Mouse (Mus musculus): Measurements from ENCODE around the gene Ccl20. TPM values are rescaled to one million over a fixed set of nuclear protein-coding genes. Genes with fewer than 3 reads are reported as not detected.

Gene Ccl20
- polyA plus RNA-seq, 1 experiment from 2014 or later = not detected

GRCm38 (mm10) chr1:83150227-83150626 lies 33.7 kb downstream of the Ccl20 start:
- ATAC-seq (replicated peaks; ENCODE audit: low FRiP score) = no peak
- no peak overlapping the region for H3K27ac ChIP-seq (ENCODE audit: low read depth, low read length)
- H3K27me3 ChIP-seq (ENCODE audit: control insufficient read depth, insufficient read depth, low read length) = no peaks in the 10 kb centered on the region
- H3K4me2 ChIP-seq (ENCODE audit: low read depth, low read length, severe bottlenecking) = no peak overlapping the region
- no peak overlapping the region for H3K4me3 ChIP-seq (ENCODE audit: low read depth, low read length)
- no peaks in the 10 kb centered on the region for H3K4me1 ChIP-seq (replicated peaks; ENCODE audit: control insufficient read depth, insufficient read depth, low read length)
- H3K36me3 ChIP-seq (ENCODE audit: control insufficient read depth, insufficient read depth, low read length) = no peaks in the 10 kb centered on the region
- H3K9ac ChIP-seq (ENCODE audit: low read length) = no peak overlapping the region
- 68% methylated on average over 3 of the region's 3 CpGs for WGBS
- DNase-seq (ENCODE audit: low spot score) = no peak
- no peaks in the 10 kb centered on the region for H3K9me3 ChIP-seq (ENCODE audit: control insufficient read depth, low read length)

GRCm38 (mm10) chr1:83152961-83153360 lies 36.4 kb downstream of the Ccl20 start:
- WGBS = 82% methylated on average over 3 of the region's 3 CpGs
- Histone ChIP-seq H3K9me3 (ENCODE audit: control insufficient read depth, low read length) (no peaks in the 10 kb centered on the region), H3K9ac (ENCODE audit: low read length) (no peak overlapping the region), H3K4me2 (ENCODE audit: low read depth, low read length, severe bottlenecking) (no peak overlapping the region), H3K4me1 (replicated peaks; ENCODE audit: control insufficient read depth, insufficient read depth, low read length) (no peaks in the 10 kb centered on the region), H3K27me3 (ENCODE audit: control insufficient read depth, insufficient read depth, low read length) (no peaks in the 10 kb centered on the region), H3K27ac (ENCODE audit: low read depth, low read length) (no peak overlapping the region), H3K36me3 (ENCODE audit: control insufficient read depth, insufficient read depth, low read length) (no peaks in the 10 kb centered on the region), H3K4me3 (ENCODE audit: low read depth, low read length) (no peak overlapping the region)
- ATAC-seq (replicated peaks; ENCODE audit: low FRiP score) (no peak), DNase-seq (ENCODE audit: low spot score) (no peak)

GRCm38 (mm10) chr1:83156876-83157275 lies 40.3 kb downstream of the Ccl20 start:
- Histone ChIP-seq H3K27ac (ENCODE audit: low read depth, low read length) (no peak overlapping the region), H3K4me3 (ENCODE audit: low read depth, low read length) (no peak overlapping the region), H3K27me3 (ENCODE audit: control insufficient read depth, insufficient read depth, low read length) (no peaks in the 10 kb centered on the region), H3K4me2 (ENCODE audit: low read depth, low read length, severe bottlenecking) (no peak overlapping the region), H3K4me1 (replicated peaks; ENCODE audit: control insufficient read depth, insufficient read depth, low read length) (no peaks in the 10 kb centered on the region), H3K9me3 (ENCODE audit: control insufficient read depth, low read length) (no peaks in the 10 kb centered on the region), H3K9ac (ENCODE audit: low read length) (no peak overlapping the region), H3K36me3 (ENCODE audit: control insufficient read depth, insufficient read depth, low read length) (no peaks in the 10 kb centered on the region)
- WGBS = 43% methylated on average over 1 of the region's 1 CpGs
- no peak for DNase-seq (ENCODE audit: low spot score)
- no peak for ATAC-seq (replicated peaks; ENCODE audit: low FRiP score)

- peak within 1 kb of the TSS; percentile 54; the same call in 1 of the 2 replicates for H3K9ac ChIP-seq (ENCODE audit: low read length)
- peak within 1 kb of the TSS; percentile 50 for H3K4me3 ChIP-seq (ENCODE audit: low read depth, low read length)
- peak; percentile 99 for ATAC-seq (replicated peaks; ENCODE audit: low FRiP score)
- H3K4me1 ChIP-seq (replicated peaks; ENCODE audit: control insufficient read depth, insufficient read depth, low read length) = no peaks in the 10 kb centered on the region
- DNase-seq (ENCODE audit: low spot score) = peak; percentile 91
- no peaks in the 10 kb centered on the region for H3K9me3 ChIP-seq (ENCODE audit: control insufficient read depth, low read length)
- H3K36me3 ChIP-seq (ENCODE audit: control insufficient read depth, insufficient read depth, low read length) = no peaks in the 10 kb centered on the region
- under 1% methylated on average over 16 of the region's 16 CpGs for WGBS
- no peak within 1 kb of the TSS for H3K27ac ChIP-seq (ENCODE audit: low read depth, low read length)
- no peaks in the 10 kb centered on the region for H3K27me3 ChIP-seq (ENCODE audit: control insufficient read depth, insufficient read depth, low read length)
- peak within 1 kb of the TSS; percentile 64; the same call in 1 of the 2 replicates for H3K4me2 ChIP-seq (ENCODE audit: low read depth, low read length, severe bottlenecking)
Measured at GRCm38 (mm10) chr1:83159603-83160002, 43.0 kb downstream of the Ccl20 start, which contains the start of gene Daw1. Gene Daw1, plus strand, starts transcription at chr1:83159752.

GRCm38 (mm10) chr1:83161658-83162057 lies 45.1 kb downstream of the Ccl20 start:
- Histone ChIP-seq H3K36me3 (ENCODE audit: control insufficient read depth, insufficient read depth, low read length) (no peaks in the 10 kb centered on the region), H3K4me2 (ENCODE audit: low read depth, low read length, severe bottlenecking) (no peak overlapping the region), H3K9ac (ENCODE audit: low read length) (no peak overlapping the region), H3K4me1 (replicated peaks; ENCODE audit: control insufficient read depth, insufficient read depth, low read length) (no peaks in the 10 kb centered on the region), H3K27me3 (ENCODE audit: control insufficient read depth, insufficient read depth, low read length) (no peaks in the 10 kb centered on the region), H3K27ac (ENCODE audit: low read depth, low read length) (no peak overlapping the region), H3K4me3 (ENCODE audit: low read depth, low read length) (no peak overlapping the region), H3K9me3 (ENCODE audit: control insufficient read depth, low read length) (no peaks in the 10 kb centered on the region)
- DNase-seq (ENCODE audit: low spot score) = no peak
- no peak for ATAC-seq (replicated peaks; ENCODE audit: low FRiP score)
- WGBS = 79% methylated on average over 3 of the region's 3 CpGs

- no peak for ATAC-seq (replicated peaks; ENCODE audit: low FRiP score)
- WGBS = 82% methylated on average over 3 of the region's 3 CpGs
- Histone ChIP-seq H3K9me3 (ENCODE audit: control insufficient read depth, low read length) (no peaks in the 10 kb centered on the region), H3K9ac (ENCODE audit: low read length) (no peak overlapping the region), H3K4me1 (replicated peaks; ENCODE audit: control insufficient read depth, insufficient read depth, low read length) (no peaks in the 10 kb centered on the region), H3K27ac (ENCODE audit: low read depth, low read length) (no peak overlapping the region), H3K4me2 (ENCODE audit: low read depth, low read length, severe bottlenecking) (no peak overlapping the region), H3K36me3 (ENCODE audit: control insufficient read depth, insufficient read depth, low read length) (no peaks in the 10 kb centered on the region), H3K4me3 (ENCODE audit: low read depth, low read length) (no peak overlapping the region), H3K27me3 (ENCODE audit: control insufficient read depth, insufficient read depth, low read length) (no peaks in the 10 kb centered on the region)
- DNase-seq (ENCODE audit: low spot score) = no peak
Measured at GRCm38 (mm10) chr1:83164027-83164426, 47.5 kb downstream of the Ccl20 start.

Other genes starting within 250 kb of the Ccl20 start
- 0.47 TPM in 1 of 2 replicates, not detected in the other for gene A030005L19Rik, start 203.4 kb upstream of the Ccl20 start, polyA plus RNA-seq (2014; fragmentation: Nextera tagmentation; extraction: Ambion mirVana)
- gene A030014E15Rik, start 191.8 kb upstream of the Ccl20 start, polyA plus RNA-seq (2014; fragmentation: Nextera tagmentation; extraction: Ambion mirVana) = not detected in 2 replicates
- gene Gm6217, start 185.4 kb upstream of the Ccl20 start, polyA plus RNA-seq (2014; fragmentation: Nextera tagmentation; extraction: Ambion mirVana) = not detected in 2 replicates
- gene A030003K21Rik, start 173.4 kb upstream of the Ccl20 start, polyA plus RNA-seq (2014; fragmentation: Nextera tagmentation; extraction: Ambion mirVana) = not detected in 2 replicates
- gene Gm7544, start 160.8 kb upstream of the Ccl20 start, polyA plus RNA-seq (2014; fragmentation: Nextera tagmentation; extraction: Ambion mirVana) = not detected in 2 replicates
- not detected in 2 replicates for gene Gm47955, start 156.5 kb upstream of the Ccl20 start, polyA plus RNA-seq (2014; fragmentation: Nextera tagmentation; extraction: Ambion mirVana)
- not detected in 2 replicates for gene Gm47959, start 116.2 kb upstream of the Ccl20 start, polyA plus RNA-seq (2014; fragmentation: Nextera tagmentation; extraction: Ambion mirVana)
- 0.40 and 0.48 TPM in 2 replicates for gene Slc19a3, start 78.3 kb upstream of the Ccl20 start, polyA plus RNA-seq (2014; fragmentation: Nextera tagmentation; extraction: Ambion mirVana)
- not detected in 2 replicates for gene Krtap28-10, start 74.3 kb upstream of the Ccl20 start, polyA plus RNA-seq (2014; fragmentation: Nextera tagmentation; extraction: Ambion mirVana)
- gene Gm47969, start 71.8 kb upstream of the Ccl20 start, polyA plus RNA-seq (2014; fragmentation: Nextera tagmentation; extraction: Ambion mirVana) = not detected in 2 replicates
- gene A030005K14Rik, start 57.4 kb upstream of the Ccl20 start, polyA plus RNA-seq (2014; fragmentation: Nextera tagmentation; extraction: Ambion mirVana) = not detected in 2 replicates
- gene Krtap28-13, start 55.8 kb upstream of the Ccl20 start, polyA plus RNA-seq (2014; fragmentation: Nextera tagmentation; extraction: Ambion mirVana) = not detected in 2 replicates
- gene Daw1, start 43.0 kb downstream of the Ccl20 start, polyA plus RNA-seq (2014; fragmentation: Nextera tagmentation; extraction: Ambion mirVana) = 0.21 and 0.59 TPM in 2 replicates

Measured in forebrain, embryonic 11.5 days (tissue).